Mouse (Mus musculus): ENCODE measurements at regions not wholly inside any gene's neighbourhood (a gene's known extent, or its start where the extent isn't known, plus 50 kb on each side); places are given as distances from the start of the nearest gene placed in this dataset.

DNA sequence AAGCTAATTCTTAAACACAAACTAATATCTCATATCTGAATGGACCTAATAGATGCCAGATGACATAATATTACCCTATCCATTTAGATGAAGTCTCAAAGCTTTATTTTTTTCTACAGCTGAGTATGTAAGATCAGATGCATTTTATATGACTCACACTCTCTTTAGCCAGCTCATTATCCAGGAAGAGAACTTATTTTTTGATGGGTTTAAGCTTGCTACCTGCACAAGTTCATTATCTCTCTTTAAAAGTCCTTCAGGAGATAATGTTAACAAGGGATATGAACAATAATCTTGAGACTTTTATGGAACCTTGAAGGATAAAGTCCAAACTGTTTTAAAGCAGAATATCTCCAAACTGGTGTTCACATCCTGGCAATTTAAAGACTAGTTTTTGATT lies 468.0 kb downstream of the Ebf1 start:
- H3K4me3 ChIP-seq: no peak overlapping the region

DNA sequence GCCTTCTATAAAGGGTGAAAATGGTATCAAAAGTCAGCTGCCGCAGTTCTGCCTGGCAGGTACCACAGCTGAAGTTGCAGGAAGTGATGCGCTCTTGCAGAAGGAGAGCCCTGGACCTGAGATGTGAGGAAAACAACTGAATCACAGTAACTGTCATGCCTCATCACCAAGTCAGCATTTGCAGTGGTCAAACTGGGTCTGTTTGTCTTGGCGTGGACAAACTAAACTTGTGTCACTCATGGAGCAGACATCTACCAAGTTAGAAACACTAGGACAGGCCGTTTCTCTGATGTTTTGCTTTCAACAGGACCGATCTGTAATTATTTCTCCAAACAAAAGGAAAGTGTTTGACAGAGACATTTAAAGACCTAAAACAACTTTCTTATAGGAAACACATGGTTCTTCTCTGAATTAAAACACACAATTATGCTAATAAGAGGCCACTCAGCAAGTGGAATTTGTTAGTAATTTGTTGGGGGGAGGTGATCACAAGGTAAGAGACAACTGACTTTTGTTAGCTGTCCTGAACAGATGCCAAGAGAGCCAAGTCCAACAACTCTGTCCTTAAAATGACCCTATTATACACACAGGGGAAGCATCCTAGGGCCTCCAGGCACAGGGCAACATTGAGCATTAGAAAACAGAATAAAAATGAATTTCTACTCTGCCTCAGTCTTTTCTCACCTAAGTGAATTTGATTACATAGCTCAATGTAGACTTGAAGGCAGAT lies 470.2 kb downstream of the Ebf1 start:
- H3K36me3 ChIP-seq (ENCODE audit: control insufficient read depth, insufficient read depth): no peaks in the 10 kb centered on the region
- TF ChIP-seq TCF3 (IDR thresholded peaks at IDR 0.05; ENCODE audit: insufficient read length, low read depth) (no peak), E2F4 (IDR thresholded peaks at IDR 0.05; ENCODE audit: insufficient read depth) (no peak), REST (IDR thresholded peaks at IDR 0.05; ENCODE audit: insufficient read depth, insufficient read length) (no peak), MYOG (IDR thresholded peaks at IDR 0.05; ENCODE audit: control insufficient read depth in 1 of 3, insufficient read depth in 1 of 3, insufficient read length in 2 of 3, low read depth in 2 of 3) (no peak), POLR2AphosphoS2 (IDR thresholded peaks at IDR 0.05; ENCODE audit: insufficient read length, low read depth) (no peak), POLR2A (IDR thresholded peaks at IDR 0.05; ENCODE audit: insufficient read length, low read depth) (no peak)
- no peak overlapping the region for H3K4me2 ChIP-seq (ENCODE audit: low read depth)
- H3ac ChIP-seq (ENCODE audit: control insufficient read depth, insufficient read length): no peak overlapping the region
- H3K79me2 ChIP-seq (ENCODE audit: control insufficient read depth, insufficient read depth): no peaks in the 10 kb centered on the region
- no peak overlapping the region for H3K4me3 ChIP-seq
- H3K27me3 ChIP-seq (ENCODE audit: control insufficient read depth, insufficient read depth, insufficient read length): no peaks in the 10 kb centered on the region

More for the DNA sequence above, 468.0 kb downstream of the Ebf1 start:
- Histone ChIP-seq H3K4me2 (ENCODE audit: low read depth) (no peak overlapping the region), H3K79me2 (ENCODE audit: control insufficient read depth, insufficient read depth) (no peaks in the 10 kb centered on the region), H3K27me3 (ENCODE audit: control insufficient read depth, insufficient read depth, insufficient read length) (no peaks in the 10 kb centered on the region), H3K36me3 (ENCODE audit: control insufficient read depth, insufficient read depth) (no peaks in the 10 kb centered on the region), H3ac (ENCODE audit: control insufficient read depth, insufficient read length) (no peak overlapping the region)
- TF ChIP-seq REST (IDR thresholded peaks at IDR 0.05; ENCODE audit: insufficient read depth, insufficient read length): no peak
- no peak for TF ChIP-seq MYOG (IDR thresholded peaks at IDR 0.05; ENCODE audit: control insufficient read depth in 1 of 3, insufficient read depth in 1 of 3, insufficient read length in 2 of 3, low read depth in 2 of 3)
- no peak for TF ChIP-seq POLR2A (IDR thresholded peaks at IDR 0.05; ENCODE audit: insufficient read length, low read depth)
- no peak for TF ChIP-seq TCF3 (IDR thresholded peaks at IDR 0.05; ENCODE audit: insufficient read length, low read depth)
- no peak for TF ChIP-seq TCF12 (IDR thresholded peaks at IDR 0.05; ENCODE audit: insufficient read depth, poor library complexity, severe bottlenecking)
- TF ChIP-seq MYOD1 (IDR thresholded peaks at IDR 0.05; ENCODE audit: control insufficient read depth in 1 of 3, insufficient read length in 2 of 3, low read depth in 2 of 3): no peak
- no peak for TF ChIP-seq CEBPB (IDR thresholded peaks at IDR 0.05; ENCODE audit: insufficient read depth, poor library complexity, severe bottlenecking)
- no peak for TF ChIP-seq MAX (IDR thresholded peaks at IDR 0.05; ENCODE audit: low read depth)
- no peak for TF ChIP-seq USF1 (IDR thresholded peaks at IDR 0.05; ENCODE audit: low read depth)
- no peak for TF ChIP-seq E2F4 (IDR thresholded peaks at IDR 0.05; ENCODE audit: insufficient read depth)
- TF ChIP-seq SRF (IDR thresholded peaks at IDR 0.05; ENCODE audit: control insufficient read depth, insufficient read length, low read depth): no peak
- TF ChIP-seq POLR2AphosphoS2 (IDR thresholded peaks at IDR 0.05; ENCODE audit: insufficient read length, low read depth): no peak

DNA sequence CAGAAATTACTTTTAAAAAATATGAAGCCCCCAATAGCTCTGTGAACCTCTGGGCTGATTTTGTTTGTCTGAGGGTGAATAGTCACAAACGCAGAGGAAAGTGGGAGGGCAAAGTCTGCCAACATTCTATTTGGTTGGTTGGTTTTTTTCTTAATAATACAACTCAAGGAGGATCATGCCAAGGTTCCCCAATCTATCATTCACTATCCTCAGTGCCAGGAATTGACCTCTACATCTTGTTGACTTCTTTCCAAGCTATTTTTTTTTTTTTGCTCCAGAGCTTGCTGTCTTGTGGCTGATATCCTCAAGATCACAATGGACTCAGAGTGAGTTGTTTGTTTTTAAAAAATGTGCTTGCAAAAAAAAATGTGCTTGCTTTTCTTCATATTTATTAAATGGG lies 471.2 kb downstream of the Ebf1 start:
- no peaks in the 10 kb centered on the region for H3K27me3 ChIP-seq (ENCODE audit: control insufficient read depth, insufficient read depth, insufficient read length)
- H3K36me3 ChIP-seq (ENCODE audit: control insufficient read depth, insufficient read depth): no peaks in the 10 kb centered on the region
- H3K4me3 ChIP-seq: no peak overlapping the region
- H3ac ChIP-seq (ENCODE audit: control insufficient read depth, insufficient read length): no peak overlapping the region
- no peak overlapping the region for H3K4me2 ChIP-seq (ENCODE audit: low read depth)
- no peaks in the 10 kb centered on the region for H3K79me2 ChIP-seq (ENCODE audit: control insufficient read depth, insufficient read depth)
- no peak for TF ChIP-seq REST (IDR thresholded peaks at IDR 0.05; ENCODE audit: insufficient read depth, insufficient read length)
- TF ChIP-seq POLR2AphosphoS2 (IDR thresholded peaks at IDR 0.05; ENCODE audit: insufficient read length, low read depth): no peak
- no peak for TF ChIP-seq TCF12 (IDR thresholded peaks at IDR 0.05; ENCODE audit: insufficient read depth, poor library complexity, severe bottlenecking)
- no peak for TF ChIP-seq MYOG (IDR thresholded peaks at IDR 0.05; ENCODE audit: control insufficient read depth in 1 of 3, insufficient read depth in 1 of 3, insufficient read length in 2 of 3, low read depth in 2 of 3)
- no peak for TF ChIP-seq POLR2A (IDR thresholded peaks at IDR 0.05; ENCODE audit: insufficient read length, low read depth)
- TF ChIP-seq CEBPB (IDR thresholded peaks at IDR 0.05; ENCODE audit: insufficient read depth, poor library complexity, severe bottlenecking): no peak
- TF ChIP-seq SRF (IDR thresholded peaks at IDR 0.05; ENCODE audit: control insufficient read depth, insufficient read length, low read depth): no peak
- no peak for TF ChIP-seq MAX (IDR thresholded peaks at IDR 0.05; ENCODE audit: low read depth)
- no peak for TF ChIP-seq TCF3 (IDR thresholded peaks at IDR 0.05; ENCODE audit: insufficient read length, low read depth)
- TF ChIP-seq E2F4 (IDR thresholded peaks at IDR 0.05; ENCODE audit: insufficient read depth): no peak
- TF ChIP-seq MYOD1 (IDR thresholded peaks at IDR 0.05; ENCODE audit: control insufficient read depth in 1 of 3, insufficient read length in 2 of 3, low read depth in 2 of 3): no peak

DNA sequence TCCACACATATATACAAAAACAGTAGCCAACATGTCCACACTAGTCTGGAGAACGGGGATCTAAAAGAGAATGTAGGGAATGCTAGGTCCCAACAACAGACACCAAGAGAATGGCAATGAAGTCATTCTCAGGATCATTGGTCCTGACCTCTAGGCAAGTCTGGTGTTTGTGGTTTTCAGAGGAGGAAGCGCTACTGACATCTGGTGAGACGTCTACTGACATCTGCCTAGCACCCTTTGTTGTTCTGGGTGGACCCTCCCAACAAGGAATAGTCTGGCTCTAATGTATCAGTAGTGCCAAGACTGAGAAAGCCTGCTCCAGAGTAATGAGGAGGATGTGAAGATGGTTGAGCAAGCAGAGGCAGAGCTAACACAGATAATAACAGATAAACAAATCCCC lies 472.4 kb downstream of the Ebf1 start:
- Histone ChIP-seq H3K4me3 (no peak overlapping the region), H3K36me3 (ENCODE audit: control insufficient read depth, insufficient read depth) (no peaks in the 10 kb centered on the region), H3K4me2 (ENCODE audit: low read depth) (no peak overlapping the region), H3ac (ENCODE audit: control insufficient read depth, insufficient read length) (no peak overlapping the region), H3K27me3 (ENCODE audit: control insufficient read depth, insufficient read depth, insufficient read length) (no peaks in the 10 kb centered on the region), H3K79me2 (ENCODE audit: control insufficient read depth, insufficient read depth) (no peaks in the 10 kb centered on the region)
- TF ChIP-seq MYOD1 (IDR thresholded peaks at IDR 0.05; ENCODE audit: control insufficient read depth in 1 of 3, insufficient read length in 2 of 3, low read depth in 2 of 3): peak in 1 of 3 experiments; percentile 18
- no peak for TF ChIP-seq SRF (IDR thresholded peaks at IDR 0.05; ENCODE audit: control insufficient read depth, insufficient read length, low read depth)
